Mouse (Mus musculus): ENCODE results near the gene Slc5a11. TPM values are rescaled to one million over a fixed set of nuclear protein-coding genes. Genes with fewer than 3 reads are reported as not detected.

The Slc5a11 gene
- total and polyA plus RNA-seq, 2 experiments from 2014 or later: 0.16 to 0.21 TPM

GRCm38 (mm10) chr7:123300258-123300657 lies 85.7 kb downstream of the Slc5a11 start:
- no peak overlapping the region for H3K4me3 ChIP-seq (ENCODE audit: low read length)
- TF ChIP-seq CTCF (IDR thresholded peaks at IDR 0.05; ENCODE audit: low read depth): no peak
- ATAC-seq: no peak
- WGBS: 59% methylated on average over 3 of the region's 3 CpGs
- H3K4me1 ChIP-seq (ENCODE audit: insufficient read depth, low read length): no peaks in the 10 kb centered on the region
- H3K4me2 ChIP-seq (ENCODE audit: low read depth, low read length): no peak overlapping the region
- peaks cover 24% of the 10 kb centered on the region; the same call in 1 of the 2 replicates for H3K36me3 ChIP-seq (ENCODE audit: insufficient read depth, low read length)
- H3K9ac ChIP-seq (replicated peaks; ENCODE audit: low read length): no peak overlapping the region
- H3K27me3 ChIP-seq (ENCODE audit: insufficient read depth, low read length): no peaks in the 10 kb centered on the region
- DNase-seq (ENCODE audit: low spot score): no peak
- no peaks in the 10 kb centered on the region for H3K9me3 ChIP-seq (ENCODE audit: low read length)
- H3K27ac ChIP-seq: no peak overlapping the region

DNA sequence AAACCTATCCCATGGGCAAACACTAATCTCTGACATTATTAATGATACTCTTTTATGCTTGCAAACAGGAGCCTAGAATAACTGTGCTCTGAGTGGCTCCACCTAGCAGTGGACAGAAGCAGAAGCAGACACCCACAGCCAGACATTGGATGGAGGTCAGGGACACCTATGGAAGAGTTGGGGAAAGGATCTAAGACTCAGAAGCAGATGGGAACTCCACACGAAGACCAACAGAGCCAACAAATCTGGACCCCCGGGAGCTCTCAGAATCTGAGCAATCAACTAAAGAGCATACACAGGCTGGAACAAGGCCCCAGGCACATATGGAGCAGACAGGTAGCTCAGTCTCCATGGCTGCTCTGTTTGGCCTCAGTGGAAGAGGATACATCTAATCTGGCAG lies 90.8 kb downstream of the Slc5a11 start:
- H3K4me2 ChIP-seq (ENCODE audit: low read depth, low read length): no peak overlapping the region
- TF ChIP-seq CTCF (IDR thresholded peaks at IDR 0.05; ENCODE audit: low read depth): peak; percentile 13; the same call in 1 of the 2 replicates
- H3K4me3 ChIP-seq (ENCODE audit: low read length): no peak overlapping the region
- peaks cover 34% of the 10 kb centered on the region; the same call in 1 of the 2 replicates for H3K36me3 ChIP-seq (ENCODE audit: insufficient read depth, low read length)
- H3K27ac ChIP-seq: no peak overlapping the region
- no peaks in the 10 kb centered on the region for H3K27me3 ChIP-seq (ENCODE audit: insufficient read depth, low read length)
- no peak for ATAC-seq
- peak; percentile 50 for DNase-seq (ENCODE audit: low spot score)
- H3K4me1 ChIP-seq (ENCODE audit: insufficient read depth, low read length): no peaks in the 10 kb centered on the region
- no peaks in the 10 kb centered on the region for H3K9me3 ChIP-seq (ENCODE audit: low read length)
- H3K9ac ChIP-seq (replicated peaks; ENCODE audit: low read length): no peak overlapping the region
- WGBS: 75% methylated on average over 2 of the region's 2 CpGs

DNA sequence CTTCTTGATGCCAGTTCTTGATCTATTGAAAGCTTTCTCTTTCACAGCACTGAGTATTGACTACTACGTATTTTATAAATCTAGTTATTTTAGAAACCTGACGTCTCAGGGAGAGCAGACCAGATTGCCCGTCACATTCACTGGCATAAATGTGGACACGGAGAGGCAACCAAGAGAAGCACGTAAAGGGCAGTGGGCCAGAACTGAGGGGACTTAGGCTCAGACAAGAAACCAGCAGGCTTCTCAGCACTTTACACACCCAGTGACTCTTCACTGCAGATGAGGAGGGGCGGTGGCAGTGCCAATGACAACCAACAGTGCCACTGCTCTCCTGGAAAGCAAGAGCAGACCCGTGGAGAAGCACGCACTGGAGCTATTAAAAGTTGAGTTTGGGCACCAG lies 92.7 kb downstream of the Slc5a11 start:
- H3K9ac ChIP-seq (replicated peaks; ENCODE audit: low read length): no peak overlapping the region
- H3K36me3 ChIP-seq (ENCODE audit: insufficient read depth, low read length): peaks cover 34% of the 10 kb centered on the region; the same call in 1 of the 2 replicates
- no peaks in the 10 kb centered on the region for H3K27me3 ChIP-seq (ENCODE audit: insufficient read depth, low read length)
- TF ChIP-seq CTCF (IDR thresholded peaks at IDR 0.05; ENCODE audit: low read depth): no peak
- H3K27ac ChIP-seq: no peak overlapping the region
- H3K4me2 ChIP-seq (ENCODE audit: low read depth, low read length): no peak overlapping the region
- no peak for ATAC-seq
- 94% methylated on average over 8 of the region's 8 CpGs for WGBS
- DNase-seq (ENCODE audit: low spot score): no peak
- H3K4me1 ChIP-seq (ENCODE audit: insufficient read depth, low read length): no peaks in the 10 kb centered on the region
- no peak overlapping the region for H3K4me3 ChIP-seq (ENCODE audit: low read length)
- no peaks in the 10 kb centered on the region for H3K9me3 ChIP-seq (ENCODE audit: low read length)

DNA sequence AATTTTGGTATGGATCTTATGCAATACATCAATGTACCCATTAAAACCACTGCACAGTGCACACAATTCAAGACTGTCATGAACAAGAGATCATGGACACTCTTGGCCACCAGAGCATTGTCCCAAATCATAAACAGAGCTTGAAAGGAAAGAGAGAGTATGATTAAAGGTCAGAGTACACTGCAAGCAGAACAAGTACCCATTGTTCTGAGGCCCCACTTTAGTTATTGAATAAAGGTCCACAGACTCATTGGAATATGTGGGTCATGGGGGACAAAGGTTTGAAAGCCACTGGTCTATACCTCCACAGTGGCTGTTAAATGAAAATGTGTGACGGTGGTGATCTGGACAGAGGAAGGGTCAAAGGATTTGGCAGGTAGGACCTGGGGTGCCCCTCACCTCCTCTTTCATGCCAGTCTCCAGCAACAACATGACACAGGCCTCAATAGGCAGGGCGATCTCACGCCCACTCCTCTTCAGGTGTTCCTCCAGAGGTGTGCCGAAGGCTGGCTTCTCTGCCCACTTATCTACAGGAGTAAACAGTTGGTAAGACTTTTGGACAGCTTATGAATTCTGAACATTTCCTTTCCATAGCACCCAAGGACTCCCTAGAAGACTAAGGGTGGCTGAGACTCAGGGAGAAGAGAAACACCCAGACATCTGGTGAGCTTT lies 93.4 kb downstream of the Slc5a11 start:
- no peak for TF ChIP-seq CTCF (IDR thresholded peaks at IDR 0.05; ENCODE audit: low read depth)
- DNase-seq (ENCODE audit: low spot score) (no peak), ATAC-seq (no peak)
- Histone ChIP-seq H3K27ac (no peak overlapping the region), H3K36me3 (ENCODE audit: insufficient read depth, low read length) (peaks cover 37% of the 10 kb centered on the region; the same call in 1 of the 2 replicates), H3K4me2 (ENCODE audit: low read depth, low read length) (no peak overlapping the region), H3K9me3 (ENCODE audit: low read length) (no peaks in the 10 kb centered on the region), H3K9ac (replicated peaks; ENCODE audit: low read length) (no peak overlapping the region), H3K4me3 (ENCODE audit: low read length) (no peak overlapping the region), H3K4me1 (ENCODE audit: insufficient read depth, low read length) (no peaks in the 10 kb centered on the region), H3K27me3 (ENCODE audit: insufficient read depth, low read length) (no peaks in the 10 kb centered on the region)
- 95% methylated on average over 4 of the region's 4 CpGs for WGBS

- no peak for TF ChIP-seq CTCF (IDR thresholded peaks at IDR 0.05; ENCODE audit: low read depth)
- 71% methylated on average over 5 of the region's 5 CpGs for WGBS
- Histone ChIP-seq H3K4me3 (ENCODE audit: low read length) (no peak overlapping the region), H3K4me2 (ENCODE audit: low read depth, low read length) (no peak overlapping the region), H3K9ac (replicated peaks; ENCODE audit: low read length) (no peak overlapping the region), H3K4me1 (ENCODE audit: insufficient read depth, low read length) (no peaks in the 10 kb centered on the region), H3K27me3 (ENCODE audit: insufficient read depth, low read length) (no peaks in the 10 kb centered on the region), H3K36me3 (ENCODE audit: insufficient read depth, low read length) (peaks cover 35% of the 10 kb centered on the region), H3K27ac (no peak overlapping the region), H3K9me3 (ENCODE audit: low read length) (no peaks in the 10 kb centered on the region)
- ATAC-seq: no peak
- DNase-seq (ENCODE audit: low spot score): no peak
These were observed 97.3 kb downstream of the Slc5a11 start for GRCm38 (mm10) chr7:123311836-123312235.

DNA sequence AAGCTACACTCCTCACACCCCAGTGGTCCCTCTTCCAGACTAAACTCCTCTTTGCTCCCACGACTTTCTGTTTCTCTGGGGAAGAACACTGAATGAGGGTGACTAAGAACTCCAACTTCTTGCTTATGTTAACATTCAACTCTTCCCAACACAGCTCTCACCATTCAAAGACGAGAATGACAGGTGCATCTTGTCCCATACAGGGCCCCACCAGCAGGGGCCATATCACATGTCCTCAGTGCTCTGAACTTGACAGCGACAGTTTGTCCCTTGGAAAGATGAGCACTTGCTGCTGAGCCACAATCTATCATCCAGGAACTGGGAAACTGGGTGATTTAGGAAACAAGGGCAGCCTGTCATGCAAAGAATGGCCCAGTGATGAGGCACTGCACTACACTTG lies 98.2 kb downstream of the Slc5a11 start:
- DNase-seq (ENCODE audit: low spot score): no peak
- H3K4me1 ChIP-seq (ENCODE audit: insufficient read depth, low read length): no peaks in the 10 kb centered on the region
- no peak for TF ChIP-seq CTCF (IDR thresholded peaks at IDR 0.05; ENCODE audit: low read depth)
- H3K4me2 ChIP-seq (ENCODE audit: low read depth, low read length): no peak overlapping the region
- 79% methylated on average over 3 of the region's 3 CpGs for WGBS
- peaks cover 36% of the 10 kb centered on the region for H3K36me3 ChIP-seq (ENCODE audit: insufficient read depth, low read length)
- H3K9ac ChIP-seq (replicated peaks; ENCODE audit: low read length): no peak overlapping the region
- no peak overlapping the region for H3K4me3 ChIP-seq (ENCODE audit: low read length)
- H3K27ac ChIP-seq: no peak overlapping the region
- no peaks in the 10 kb centered on the region for H3K27me3 ChIP-seq (ENCODE audit: insufficient read depth, low read length)
- no peaks in the 10 kb centered on the region for H3K9me3 ChIP-seq (ENCODE audit: low read length)
- ATAC-seq: no peak

DNA sequence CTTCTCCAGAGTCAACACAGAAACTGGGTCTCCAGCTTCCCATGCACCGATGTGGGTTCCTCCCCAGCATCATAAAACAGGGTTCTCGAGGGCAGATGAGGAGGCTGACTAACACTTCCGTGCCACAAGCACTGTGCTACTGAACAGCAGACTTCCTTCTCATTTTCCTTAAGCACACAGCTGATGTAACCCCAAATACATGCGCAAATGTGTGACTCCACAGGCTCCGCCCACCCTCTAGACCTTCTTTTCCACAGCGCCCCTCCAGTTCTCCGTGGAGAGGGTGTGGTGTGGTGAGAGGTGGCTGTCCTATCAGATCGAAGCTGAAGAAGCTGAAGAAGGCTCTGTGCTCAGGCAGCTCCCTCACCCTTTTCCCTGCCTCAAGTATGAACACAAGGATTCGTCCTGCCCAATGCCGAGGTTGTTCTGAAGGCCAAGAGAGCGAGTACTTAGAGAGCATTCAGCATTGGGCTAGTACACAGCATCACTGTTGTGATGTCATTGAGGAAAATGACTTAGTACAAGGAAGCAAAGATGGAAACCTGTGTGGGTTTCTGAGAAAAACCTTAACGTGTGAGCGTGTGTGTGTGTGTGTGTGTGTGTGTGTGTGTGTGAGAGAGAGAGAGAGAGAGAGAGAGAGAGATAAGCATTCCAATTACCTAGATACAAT lies 108.0 kb downstream of the Slc5a11 start:
- H3K9me3 ChIP-seq (ENCODE audit: low read length): no peaks in the 10 kb centered on the region
- no peaks in the 10 kb centered on the region for H3K4me1 ChIP-seq (ENCODE audit: insufficient read depth, low read length)
- no peak overlapping the region for H3K27ac ChIP-seq
- TF ChIP-seq CTCF (IDR thresholded peaks at IDR 0.05; ENCODE audit: low read depth): no peak
- ATAC-seq (no peak), DNase-seq (ENCODE audit: low spot score) (no peak)
- no peak overlapping the region for H3K9ac ChIP-seq (replicated peaks; ENCODE audit: low read length)
- H3K4me3 ChIP-seq (ENCODE audit: low read length): no peak overlapping the region
- H3K27me3 ChIP-seq (ENCODE audit: insufficient read depth, low read length): no peaks in the 10 kb centered on the region
- H3K4me2 ChIP-seq (ENCODE audit: low read depth, low read length): no peak overlapping the region
- 89% methylated on average over 13 of the region's 13 CpGs for WGBS
- H3K36me3 ChIP-seq (ENCODE audit: insufficient read depth, low read length): peaks cover 41% of the 10 kb centered on the region

Other genes starting within 250 kb of the Slc5a11 start
- gene Rbbp6, start 249.1 kb upstream of the Slc5a11 start, total RNA-seq (2014; rRNA removed): 27.0 and 39.4 TPM in 2 replicates
- gene Rbbp6, start 249.1 kb upstream of the Slc5a11 start, polyA plus RNA-seq (2015; fragmentation: Nextera tagmentation; extraction: Ambion mirVana): 18.3 and 20.0 TPM in 2 replicates
- 48.5 and 51.3 TPM in 2 replicates for gene Tnrc6a, start 90.9 kb upstream of the Slc5a11 start, total RNA-seq (2014; rRNA removed)
- 62.1 and 65.5 TPM in 2 replicates for gene Tnrc6a, start 90.9 kb upstream of the Slc5a11 start, polyA plus RNA-seq (2015; fragmentation: Nextera tagmentation; extraction: Ambion mirVana)
- 55.2 and 64.5 TPM in 2 replicates for gene Lcmt1, start 155.0 kb downstream of the Slc5a11 start, total RNA-seq (2014; rRNA removed)
- 97.4 and 102 TPM in 2 replicates for gene Lcmt1, start 155.0 kb downstream of the Slc5a11 start, polyA plus RNA-seq (2015; fragmentation: Nextera tagmentation; extraction: Ambion mirVana)
- 16.2 and 19.8 TPM in 2 replicates for gene Arhgap17, start 155.1 kb downstream of the Slc5a11 start, total RNA-seq (2014; rRNA removed)
- gene Arhgap17, start 155.1 kb downstream of the Slc5a11 start, polyA plus RNA-seq (2015; fragmentation: Nextera tagmentation; extraction: Ambion mirVana): 6.4 and 7.2 TPM in 2 replicates
- gene Aqp8, start 247.5 kb downstream of the Slc5a11 start, total RNA-seq (2014; rRNA removed): not detected in 2 replicates
- 0.33 TPM in 1 of 2 replicates, not detected in the other for gene Aqp8, start 247.5 kb downstream of the Slc5a11 start, polyA plus RNA-seq (2015; fragmentation: Nextera tagmentation; extraction: Ambion mirVana)